8 mouse cellular contexts compared by ENCODE assay signal in the genomic region with DNA sequence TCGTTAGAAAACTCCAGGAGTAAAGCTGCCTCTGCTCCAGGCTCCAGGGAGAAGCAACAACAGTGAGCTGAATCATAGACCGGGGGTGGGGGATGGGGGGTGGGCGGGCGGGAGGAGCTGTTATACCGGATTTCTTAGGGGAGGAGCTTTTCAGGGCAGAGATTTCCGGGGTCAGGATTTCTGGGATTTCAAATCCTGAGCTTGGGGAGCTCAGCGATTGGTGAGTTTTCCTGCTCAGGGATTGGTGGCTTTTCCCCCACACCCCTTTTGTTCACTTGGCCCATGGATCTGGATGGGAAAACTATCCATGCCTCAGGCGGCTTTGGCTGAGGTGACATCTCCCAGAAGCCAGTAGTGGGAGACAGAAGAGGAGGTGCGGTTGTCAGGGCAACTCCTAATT. TPM values are rescaled to one million over a fixed set of nuclear protein-coding genes. Genes with fewer than 3 reads are reported as not detected.
A peak's percentile ranks its signal among the peaks of the same experiment; 100 is the strongest.
DNase-seq lines count a peak whose midpoint lies in the region; ATAC-seq and TF ChIP-seq lines count a peak whose summit lies in the region.

No protein-coding gene starts in this region.

- H3K4me3 ChIP-seq in ES-E14 (ENCODE audit: insufficient read depth in 1 of 2, low read depth in 1 of 2, low read length in 2 of 2, poor library complexity in 1 of 2, severe bottlenecking in 1 of 2), result peak overlapping the region; percentile 36 to 86; a peak in 3 of 4 replicates
- H3K4me3 ChIP-seq in cortical plate, adult 2 months (ENCODE audit: insufficient read depth, low read length), result no peak overlapping the region
- 0 out of 2 replicates have a peak overlapping the region, but pooled peaks have one; percentile 0 for H3K4me3 ChIP-seq in intestine, embryonic 14.5 days (ENCODE audit: low read depth, low read length)
- no peak overlapping the region for H3K4me3 ChIP-seq in left cerebral cortex, adult 2 months

- no peaks in the 10 kb centered on the region for H3K27me3 ChIP-seq in intestine, embryonic 14.5 days (replicated peaks; ENCODE audit: control insufficient read depth, insufficient read depth, low read length)

- in situ Hi-C loops in ES-E14 (cut with MboI; ENCODE audit: low sequenced_read_pairs in 2 of 2, unreplicated experiment in 2 of 2), result no loop called here

- no peak for TF ChIP-seq CTCF in cortical plate, adult 2 months (IDR thresholded peaks at IDR 0.05; ENCODE audit: extremely low read depth, insufficient read depth, low read length)
- TF ChIP-seq CTCF in left cerebral cortex, adult 2 months (IDR thresholded peaks at IDR 0.05), result no peak

- H3K4me1 ChIP-seq in ES-E14 (ENCODE audit: control insufficient read depth in 2 of 2, insufficient read depth in 2 of 2, low read length in 2 of 2, poor library complexity in 1 of 2), result peaks cover 4 to 9% of the 10 kb centered on the region in 2 experiments; a peak in 3 of 4 replicates
- peaks cover 7% of the 10 kb centered on the region; the same call in 1 of the 2 replicates for H3K4me1 ChIP-seq in cortical plate, adult 2 months (ENCODE audit: control insufficient read depth, insufficient read depth, low read length)
- H3K4me1 ChIP-seq in intestine, embryonic 14.5 days (replicated peaks; ENCODE audit: control insufficient read depth, insufficient read depth, low read length), result peaks cover 28% of the 10 kb centered on the region

- H3K9ac ChIP-seq in ES-E14 (ENCODE audit: insufficient read depth, low read depth, low read length, poor library complexity, severe bottlenecking), result peak overlapping the region; percentile 61; the same call in 1 of the 2 replicates
- no peak overlapping the region for H3K9ac ChIP-seq in intestine, embryonic 14.5 days (ENCODE audit: low read length)

- peak overlapping the region; percentile 86 for H3K27ac ChIP-seq in ES-E14 (ENCODE audit: insufficient read depth, low read depth, low read length, poor library complexity, severe bottlenecking)
- no peak overlapping the region; the same call in 1 of the 2 replicates for H3K27ac ChIP-seq in cortical plate, adult 2 months (ENCODE audit: insufficient read depth, low read length)
- H3K27ac ChIP-seq in intestine, embryonic 14.5 days (ENCODE audit: low read depth), result peak overlapping the region; percentile 90
- peak overlapping the region; percentile 71; the same call in 1 of the 2 replicates for H3K27ac ChIP-seq in left cerebral cortex, adult 2 months

- peak; percentile 19; the same call in 1 of the 2 replicates for ATAC-seq in intestine, embryonic 14.5 days (replicated peaks; ENCODE audit: low FRiP score, low TSS enrichment, low read depth)

- TF ChIP-seq POLR2A in cortical plate, adult 2 months (IDR thresholded peaks at IDR 0.05; ENCODE audit: extremely low read depth, insufficient read depth, low read length), result peak; percentile 38; the same call in 1 of the 2 replicates

- DNase-seq in ES-E14 (ENCODE audit: low read depth, low spot score), result peak; percentile 71
- DNase-seq in gastrocnemius, postnatal 10 days, result peak; percentile 15
- peak; percentile 62 for DNase-seq in intestine, embryonic 14.5 days (ENCODE audit: low spot score)
- peak; percentile 26 to 48 for DNase-seq in left cerebral cortex, adult 2 months (ENCODE audit: extremely low spot score in 1 of 2, low spot score in 2 of 2)
- DNase-seq in lung, postnatal 25 days (ENCODE audit: low spot score), result peak; percentile 72
- peak; percentile 40 to 56 for DNase-seq in right cerebral cortex, postnatal 36 days (ENCODE audit: low spot score in 2 of 2)
- no peak for DNase-seq in thymus, postnatal 4 days

- no peaks in the 10 kb centered on the region for H3K9me3 ChIP-seq in ES-E14 (ENCODE audit: control insufficient read depth, insufficient read depth, low read depth, low read length)
- no peaks in the 10 kb centered on the region for H3K9me3 ChIP-seq in intestine, embryonic 14.5 days (ENCODE audit: control insufficient read depth, low read length)

- peaks cover 16% of the 10 kb centered on the region for H3K36me3 ChIP-seq in ES-E14 (ENCODE audit: control insufficient read depth, insufficient read depth, low read length, poor library complexity, severe bottlenecking)
- H3K36me3 ChIP-seq in intestine, embryonic 14.5 days (ENCODE audit: control insufficient read depth, insufficient read depth, low read length), result peaks cover 37% of the 10 kb centered on the region

- 7% methylated on average over 9 of the region's 9 CpGs for WGBS in intestine, embryonic 14.5 days

- intact Hi-C loops in left cerebral cortex, adult 2 months (cut with DNase I), result no loop called here

- peak overlapping the region; percentile 92 for H3K4me2 ChIP-seq in intestine, embryonic 14.5 days (ENCODE audit: low read length)

TF ChIP-seq in ES-E14, 5 proteins besides CTCF, POLR2A, EP300 and RAD21:
- TF ChIP-seq CHD2 (IDR thresholded peaks at IDR 0.05; ENCODE audit: low read depth, low read length) (no peak), MAFK (IDR thresholded peaks at IDR 0.05; ENCODE audit: insufficient read depth, low read depth, low read length) (no peak), ZNF384 (IDR thresholded peaks at IDR 0.05; ENCODE audit: low read depth, low read length) (no peak), HCFC1 (IDR thresholded peaks at IDR 0.05; ENCODE audit: borderline replicate concordance, insufficient read depth, low read length) (no peak), ZC3H11A (IDR thresholded peaks at IDR 0.05; ENCODE audit: borderline replicate concordance, low read depth, low read length) (no peak)

RNA-seq across cellular contexts. Expression of a gene that starts 1.5 kb away (rescaled TPM):
- total RNA-seq in ES-E14 (2012; rRNA removed), result 15.6 and 17.6 TPM in 2 replicates
- polyA plus RNA-seq in cortical plate, adult 2 months (2012; rRNA removed), result 17.5 and 17.6 TPM in 2 replicates
- total RNA-seq in gastrocnemius, postnatal 10 days (2021), result 10 to 100 TPM; 13.0 to 13.6 TPM
- polyA plus RNA-seq in intestine, embryonic 14.5 days (2014; fragmentation: Nextera tagmentation; extraction: Ambion mirVana), result 17.9 and 21.6 TPM in 2 replicates
- 10 to 100 TPM; 29.0 to 30.0 TPM for total RNA-seq in left cerebral cortex, adult 2 months (2021)

RNA-seq across cellular contexts. Expression of a gene that starts 6.9 kb away (rescaled TPM):
- 50.8 and 62.9 TPM in 2 replicates for total RNA-seq in ES-E14 (2012; rRNA removed)
- polyA plus RNA-seq in cortical plate, adult 2 months (2012; rRNA removed), result 22.1 and 22.9 TPM in 2 replicates
- 10 to 100 TPM in 1 of 2 experiments, 1 to 10 TPM in 1; 7.3 to 11.6 TPM for total RNA-seq in gastrocnemius, postnatal 10 days (2021)
- 88.9 and 104 TPM in 2 replicates for polyA plus RNA-seq in intestine, embryonic 14.5 days (2014; fragmentation: Nextera tagmentation; extraction: Ambion mirVana)
- 10 to 100 TPM; 11.7 to 12.0 TPM for total RNA-seq in left cerebral cortex, adult 2 months (2021)

RNA-seq across cellular contexts. Expression of a gene that starts 52.9 kb away (rescaled TPM):
- 4.2 and 5.4 TPM in 2 replicates for total RNA-seq in ES-E14 (2012; rRNA removed)
- 219 and 222 TPM in 2 replicates for polyA plus RNA-seq in cortical plate, adult 2 months (2012; rRNA removed)
- total RNA-seq in gastrocnemius, postnatal 10 days (2021), result 1 to 10 TPM; 4.0 to 7.8 TPM
- 5.5 and 7.6 TPM in 2 replicates for polyA plus RNA-seq in intestine, embryonic 14.5 days (2014; fragmentation: Nextera tagmentation; extraction: Ambion mirVana)
- total RNA-seq in left cerebral cortex, adult 2 months (2021), result 100 to 1,000 TPM; 343 to 352 TPM

Comparison
In these comparisons a context has a peak if more than half of its experiments do, and no peak if none do; other contexts are left out.
1. H3K4me3 ChIP-seq: peak in ES-E14 (2 of 2) and intestine, embryonic 14.5 days (single experiment); none in cortical plate, adult 2 months (single experiment) and left cerebral cortex, adult 2 months (single experiment).
2. RNA of a gene that starts 52.9 kb away (total RNA-seq): 343 to 352 TPM in left cerebral cortex, adult 2 months; 4.0 to 7.8 TPM in gastrocnemius, postnatal 10 days and 4.2 to 5.4 TPM in ES-E14; every median in the first group is over 10 times any median in the second.